Mouse (Mus musculus): ENCODE results near the gene Sfxn3.
A peak's percentile ranks its signal among the peaks of the same experiment; 100 is the strongest.

Gene Sfxn3

GRCm38 (mm10) chr19:45047417-45047934, at the start of gene Sfxn3:
TSS of gene Sfxn3 (plus strand) at chr19:45047503.
- DNase-seq (ENCODE audit: inconsistent ontology term), result peak; percentile 99

DNA sequence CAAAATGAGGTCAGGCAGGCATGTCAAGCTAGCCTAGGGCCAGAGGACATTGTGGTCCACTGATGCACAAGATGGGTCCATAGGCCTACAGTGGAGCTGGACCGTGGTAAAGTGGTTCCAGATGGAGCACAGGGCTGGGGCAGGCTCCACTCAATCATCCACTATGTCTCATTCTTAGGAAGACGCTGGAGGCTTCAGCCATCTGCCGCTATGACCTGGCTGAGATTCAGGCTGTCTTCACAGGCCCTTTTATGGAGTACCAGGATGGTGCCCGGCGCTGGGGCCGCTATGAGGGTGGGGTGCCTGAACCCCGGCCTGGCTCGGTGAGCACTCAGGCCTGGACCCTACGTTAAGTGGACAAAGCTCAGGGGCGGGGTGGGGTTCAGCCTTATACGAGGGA, 49.5 kb upstream of the Sfxn3 start:
- DNase-seq (ENCODE audit: inconsistent ontology term), result no peak

GRCm38 (mm10) chr19:44999647-45000046, 47.7 kb upstream of the Sfxn3 start:
- DNase-seq (ENCODE audit: inconsistent ontology term), result no peak

- no peak for DNase-seq (ENCODE audit: inconsistent ontology term)
Observed at GRCm38 (mm10) chr19:45002301-45002700, 45.0 kb upstream of the Sfxn3 start.

DNA sequence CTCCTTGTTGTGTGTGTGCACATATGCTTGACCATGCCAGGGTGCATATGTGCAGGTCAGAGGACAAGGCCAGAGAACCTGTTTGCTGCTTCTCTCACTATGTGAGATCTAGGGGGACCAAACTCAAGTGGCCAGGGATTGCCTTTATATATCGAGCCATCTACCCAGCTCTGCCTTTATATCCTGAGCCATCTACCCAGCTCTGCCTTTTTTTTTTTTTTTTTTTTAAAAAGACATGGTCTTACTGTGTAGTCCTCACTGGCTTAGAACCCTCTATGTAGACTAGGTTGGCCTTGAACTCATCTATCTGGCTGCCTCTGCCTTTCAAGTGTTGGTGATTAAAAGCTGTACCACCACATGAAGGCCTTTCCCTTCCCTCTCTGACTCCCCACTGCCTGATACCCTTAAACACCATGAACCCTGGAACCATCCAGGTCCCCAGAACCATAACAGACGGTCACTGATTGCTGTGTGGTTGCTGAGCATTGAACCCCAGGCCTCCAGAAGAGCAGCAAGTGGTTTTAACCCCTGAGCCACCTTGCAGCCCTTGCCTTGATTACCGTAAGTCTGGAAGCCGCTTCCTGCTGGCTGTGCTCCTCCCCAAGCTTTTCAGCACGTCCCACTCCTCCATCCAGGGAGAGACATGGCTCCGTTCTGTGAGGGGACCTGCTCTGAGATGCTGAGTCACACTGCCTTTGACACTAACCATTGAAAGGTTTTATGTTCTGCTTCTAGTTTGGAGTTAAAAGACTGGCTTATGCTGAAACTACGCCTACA, 43.4 kb upstream of the Sfxn3 start:
- DNase-seq (ENCODE audit: inconsistent ontology term), result no peak

DNA sequence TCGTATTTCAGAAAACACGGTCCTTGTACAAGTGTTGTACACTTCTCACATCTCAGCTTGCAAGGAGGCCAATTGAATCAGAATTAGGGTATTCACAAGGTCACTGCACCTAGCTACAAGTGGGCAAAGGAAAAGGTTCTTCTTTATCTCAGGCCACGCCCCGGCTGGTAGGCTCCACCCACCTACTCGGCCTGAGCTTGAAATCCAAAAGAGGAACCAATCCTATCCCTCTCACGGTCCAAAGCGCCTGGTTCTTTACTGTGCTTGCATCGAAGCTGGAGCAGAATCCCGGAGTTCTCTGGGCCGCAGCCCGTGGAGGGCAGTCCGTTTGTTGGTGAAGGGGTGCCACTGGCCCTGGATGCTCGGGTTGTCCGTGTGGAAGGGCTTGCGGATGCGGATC, 41.9 kb upstream of the Sfxn3 start, which contains the start of gene Twnk:
TSS of gene Twnk (plus strand) at position 220 of the 400 bp plus-strand sequence.
- peak; percentile 70 for DNase-seq (ENCODE audit: inconsistent ontology term)

GRCm38 (mm10) chr19:45005957-45006712, 41.2 kb upstream of the Sfxn3 start, which contains the start of gene Mrpl43:
TSS of gene Mrpl43 (minus strand) at chr19:45006442.
- peak; percentile 97 for DNase-seq (ENCODE audit: inconsistent ontology term)

DNA sequence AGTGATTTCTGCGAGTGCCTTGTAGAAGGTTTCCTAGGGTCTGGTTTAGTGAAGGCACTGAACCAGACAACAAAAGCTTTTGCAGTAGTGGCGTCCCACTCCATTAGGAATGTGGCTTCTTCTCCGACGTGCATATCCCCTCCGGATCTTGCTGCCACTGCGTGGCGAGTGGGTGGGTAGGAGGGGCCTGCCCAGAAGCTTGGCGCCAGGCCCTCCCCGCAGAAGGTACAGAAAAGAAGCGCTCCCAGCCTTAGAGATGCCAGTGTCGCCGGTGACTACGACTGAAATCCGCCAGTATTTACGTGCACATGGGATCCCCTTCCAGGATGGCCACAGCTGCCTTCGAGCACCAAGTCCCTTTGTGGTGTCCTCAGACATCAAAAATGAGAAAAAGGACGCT, 40.3 kb upstream of the Sfxn3 start:
- DNase-seq (ENCODE audit: inconsistent ontology term), result peak; percentile 34

- DNase-seq (ENCODE audit: inconsistent ontology term), result no peak
Observed at GRCm38 (mm10) chr19:45007425-45008191, 39.7 kb upstream of the Sfxn3 start.

- no peak for DNase-seq (ENCODE audit: inconsistent ontology term)
Observed at GRCm38 (mm10) chr19:45010646-45011045, 36.7 kb upstream of the Sfxn3 start.

DNA sequence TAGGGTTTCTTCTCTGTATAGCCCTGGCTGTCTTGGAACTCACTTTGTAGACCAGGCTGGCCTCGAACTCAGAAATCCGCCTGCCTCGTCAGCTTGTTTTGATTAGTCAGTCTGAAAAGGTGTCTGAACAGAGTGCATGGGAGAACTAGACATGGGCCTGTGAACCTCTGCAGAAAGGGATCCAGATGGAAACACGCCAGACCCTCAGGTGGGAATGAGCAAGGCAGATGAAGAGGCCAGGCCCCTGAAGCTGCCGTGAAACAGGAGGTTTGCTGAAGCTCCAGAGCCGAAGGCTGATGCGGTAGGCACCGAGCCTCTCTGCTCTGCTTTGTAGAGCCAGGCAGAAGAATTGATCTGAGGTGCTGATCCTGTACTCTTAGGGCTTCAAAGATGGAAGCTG, 35.1 kb upstream of the Sfxn3 start:
- DNase-seq (ENCODE audit: inconsistent ontology term), result no peak

DNA sequence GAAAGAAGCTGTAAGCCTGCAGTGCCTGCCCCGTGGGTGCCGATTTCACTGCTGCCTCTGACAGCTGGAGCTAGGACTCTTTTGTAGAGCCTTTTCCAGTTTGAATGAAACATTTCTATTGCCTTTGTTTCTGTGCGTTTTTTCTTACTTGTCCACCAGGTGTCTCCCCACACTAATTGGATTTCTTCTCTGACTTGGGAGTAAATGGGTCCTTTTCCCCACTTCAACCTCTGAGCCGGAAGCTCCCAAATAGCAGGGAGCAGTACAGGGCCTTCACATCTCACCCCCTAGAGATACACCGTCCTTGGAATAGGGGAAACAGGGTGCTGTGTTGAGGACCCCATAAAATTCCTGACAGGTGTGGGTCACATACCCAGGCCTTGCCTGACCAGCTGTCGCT, 34.7 kb upstream of the Sfxn3 start:
- DNase-seq (ENCODE audit: inconsistent ontology term), result no peak

DNA sequence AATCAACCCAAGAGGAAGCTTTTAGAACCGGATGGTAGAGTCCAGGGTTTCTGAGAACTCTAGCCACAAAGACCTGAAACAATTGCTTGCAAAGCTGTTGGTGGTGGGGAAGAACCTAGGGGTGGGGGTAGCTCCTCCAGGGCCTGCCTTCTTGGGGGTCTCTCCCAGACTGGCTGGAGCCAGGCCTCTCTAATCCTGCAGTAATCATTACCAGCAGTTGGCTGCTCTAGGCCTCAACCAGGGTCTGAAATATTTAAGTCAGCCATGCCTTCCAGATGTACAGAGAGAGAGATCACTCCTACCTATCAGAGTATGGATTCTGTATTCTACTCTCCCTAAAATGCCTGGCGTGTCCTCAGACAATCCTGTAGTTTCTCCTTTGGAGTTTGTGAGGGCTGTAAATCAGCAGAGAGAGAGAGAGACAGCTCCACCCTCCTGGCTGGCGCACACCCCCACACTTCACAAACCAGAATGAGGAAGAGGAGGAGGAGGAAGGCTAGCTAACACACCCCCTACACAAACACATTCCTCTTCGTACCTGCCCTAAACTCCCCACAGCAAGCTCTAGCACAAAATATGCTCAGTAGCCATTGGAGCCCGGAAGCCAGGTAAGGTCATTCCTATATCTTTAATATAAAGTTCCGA, 33.6 kb upstream of the Sfxn3 start:
- no peak for DNase-seq (ENCODE audit: inconsistent ontology term)

DNA sequence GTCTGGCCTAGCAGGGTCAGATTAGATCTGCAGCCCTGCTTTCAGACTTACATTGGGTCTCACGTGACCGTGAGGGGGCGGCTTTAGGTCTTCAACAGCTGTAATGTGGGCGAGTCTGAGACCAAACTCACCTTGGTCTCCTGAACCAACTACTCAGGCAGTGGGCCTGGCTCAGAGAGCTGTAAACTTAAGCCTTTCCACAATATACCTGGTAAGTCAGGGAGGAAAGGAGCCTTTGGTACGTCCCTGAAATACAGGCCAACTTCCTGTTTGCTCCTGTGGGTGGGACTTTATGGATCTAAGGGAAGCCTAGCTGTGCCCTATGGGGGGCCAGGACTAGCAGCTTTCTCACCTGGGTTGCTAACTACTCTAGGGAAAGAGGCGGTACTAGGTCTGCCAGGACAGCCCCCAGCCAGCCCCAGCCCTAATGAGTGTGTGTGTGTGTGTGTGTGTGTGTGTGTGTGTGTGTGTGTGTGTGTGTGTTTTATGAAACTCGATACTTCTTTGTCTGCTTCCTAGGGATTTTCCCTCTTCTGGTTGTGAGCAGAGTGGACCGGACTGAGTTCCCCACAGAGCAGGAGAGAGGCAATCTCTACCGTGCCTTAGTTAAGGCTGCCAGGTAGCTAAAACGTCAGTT, 32.9 kb upstream of the Sfxn3 start, which contains the start of gene Lzts2:
TSS of gene Lzts2 (plus strand) at position 80 of the 637 bp plus-strand sequence.
- no peak for DNase-seq (ENCODE audit: inconsistent ontology term)

GRCm38 (mm10) chr19:45014981-45015402, 32.3 kb upstream of the Sfxn3 start:
- DNase-seq (ENCODE audit: inconsistent ontology term), result peak; percentile 63

DNA sequence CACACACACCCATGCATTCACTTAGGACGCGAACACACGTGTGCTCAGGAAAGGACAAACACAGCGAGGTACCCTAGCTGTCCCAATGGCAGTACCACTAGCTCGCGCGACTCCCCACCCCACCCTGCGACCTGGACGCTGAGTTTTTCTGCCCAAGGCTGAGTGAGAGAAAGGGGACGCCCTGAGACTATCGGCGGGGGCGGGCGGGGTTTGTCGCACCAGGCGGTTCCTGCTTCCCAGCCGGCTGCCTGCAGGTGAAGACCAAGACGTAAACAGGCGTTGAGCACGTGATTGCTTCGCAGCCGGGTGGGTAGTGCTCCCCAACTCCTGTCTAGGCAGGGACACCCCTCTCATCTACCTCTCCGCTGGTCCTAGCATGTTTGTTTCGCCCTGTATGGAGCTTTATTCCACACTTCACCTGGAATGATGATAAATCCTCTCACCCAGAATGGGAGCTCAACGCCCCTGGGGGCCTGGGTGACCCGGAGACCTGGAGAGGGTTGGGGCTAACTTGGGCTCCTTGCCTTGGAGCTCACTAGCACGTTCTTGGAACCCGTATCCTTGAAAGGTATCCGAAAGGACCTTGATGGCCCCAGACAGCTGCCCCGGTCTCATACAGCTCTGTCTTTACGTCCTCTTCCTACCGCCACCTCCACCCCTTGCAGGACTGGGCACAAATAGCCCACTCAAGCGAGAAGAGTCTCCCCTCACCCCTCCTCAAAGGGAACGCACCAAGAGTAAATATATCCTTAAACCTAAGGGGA, 31.6 kb upstream of the Sfxn3 start:
- peak; percentile 56 for DNase-seq (ENCODE audit: inconsistent ontology term)

- DNase-seq (ENCODE audit: inconsistent ontology term), result peak; percentile 87
Observed at GRCm38 (mm10) chr19:45016341-45017215, 30.7 kb upstream of the Sfxn3 start.

DNA sequence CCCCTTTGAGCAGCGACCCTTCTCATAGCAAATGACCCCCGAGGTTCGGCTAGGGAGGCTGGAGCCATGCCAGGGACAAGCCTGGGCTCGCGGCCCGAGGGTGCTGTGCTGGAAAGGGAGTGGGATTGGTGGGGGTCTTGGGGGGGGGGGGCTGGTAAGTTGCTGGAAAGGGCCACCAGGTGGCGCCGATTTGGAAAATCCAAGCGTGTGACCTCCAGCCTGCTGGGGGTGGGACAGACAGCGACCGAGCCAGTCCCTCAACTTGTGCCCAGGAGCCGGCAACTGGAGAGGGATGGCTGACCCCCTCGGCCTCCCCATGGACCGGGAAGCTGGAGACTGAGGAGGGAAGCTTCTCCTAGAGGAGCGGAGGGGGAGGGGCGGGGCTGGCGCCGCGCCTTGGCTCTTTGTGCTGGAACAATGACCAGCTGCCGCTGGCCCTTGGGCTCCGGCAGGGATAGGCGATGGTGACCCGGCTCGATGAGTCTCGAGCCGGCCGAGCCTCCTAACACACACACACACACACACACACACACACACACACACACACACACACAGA, 30.0 kb upstream of the Sfxn3 start:
- peak; percentile 93 for DNase-seq (ENCODE audit: inconsistent ontology term)

- DNase-seq (ENCODE audit: inconsistent ontology term), result peak; percentile 93
Observed at GRCm38 (mm10) chr19:45017909-45018308, 29.4 kb upstream of the Sfxn3 start.
